Mouse (Mus musculus) CD8-positive naive resting alpha-beta T cell, adult 57 days (primary cell): ENCODE measurements around the gene Epyc. TPM values are rescaled to one million over a fixed set of nuclear protein-coding genes. Genes with fewer than 3 reads are reported as not detected.

ENCODE experiments used
- total RNA-seq: library from RNA; stranded (reverse); gene quantifications from one replicate; pipeline ENCODE4 v1.2.4, GENCODE M21; 2023

Gene Epyc
- not detected for total RNA-seq

DNA sequence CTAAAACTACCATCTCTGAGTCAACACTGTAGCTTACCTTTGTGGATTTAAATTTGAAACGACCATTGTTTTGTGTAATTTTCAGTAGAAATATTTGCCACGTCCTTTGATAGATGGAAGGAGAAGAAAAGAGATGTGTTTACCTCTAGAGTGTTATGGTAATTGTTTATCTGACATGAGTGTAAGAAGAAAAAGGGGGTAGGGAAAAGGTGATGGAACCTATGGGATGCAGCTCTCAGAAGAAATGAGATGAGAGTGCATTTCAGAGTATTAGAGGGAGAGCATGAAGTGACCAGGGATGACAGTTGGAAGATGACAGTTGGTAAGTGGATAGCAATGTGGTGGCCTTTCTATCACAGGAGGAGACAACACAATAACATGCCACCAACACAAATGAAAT lies at the start of gene Epyc:
TSS of gene Epyc (plus strand) at position 301 of the 400 bp plus-strand sequence.

DNA sequence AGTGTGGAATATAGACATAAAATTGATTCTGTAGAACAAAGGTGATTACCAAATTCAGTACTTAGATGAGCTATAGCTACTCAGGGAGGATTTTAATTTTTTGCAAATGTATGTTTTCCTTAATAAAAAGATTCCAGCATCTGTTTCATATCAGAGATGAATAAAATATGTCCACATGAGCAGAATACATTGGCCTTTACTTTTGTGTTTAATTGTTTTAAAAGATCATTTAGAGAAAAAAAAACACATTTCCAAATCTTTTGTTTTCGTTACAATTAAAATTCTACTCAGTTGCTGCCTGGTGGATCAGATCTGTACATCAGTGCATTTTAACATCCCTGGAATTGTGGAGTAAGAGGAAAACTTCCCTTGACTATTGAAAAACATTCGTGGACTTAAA lies 37.3 kb upstream of the Epyc start, which contains the start of gene Kera:
TSS of gene Kera (plus strand) at position 301 of the 400 bp plus-strand sequence.

GRCm38 (mm10) chr10:97692913-97693312 lies 49.0 kb downstream of the Epyc start, which contains the start of gene Ccer1:
Gene Ccer1 (plus strand): TSS chr10:97693059.

DNA sequence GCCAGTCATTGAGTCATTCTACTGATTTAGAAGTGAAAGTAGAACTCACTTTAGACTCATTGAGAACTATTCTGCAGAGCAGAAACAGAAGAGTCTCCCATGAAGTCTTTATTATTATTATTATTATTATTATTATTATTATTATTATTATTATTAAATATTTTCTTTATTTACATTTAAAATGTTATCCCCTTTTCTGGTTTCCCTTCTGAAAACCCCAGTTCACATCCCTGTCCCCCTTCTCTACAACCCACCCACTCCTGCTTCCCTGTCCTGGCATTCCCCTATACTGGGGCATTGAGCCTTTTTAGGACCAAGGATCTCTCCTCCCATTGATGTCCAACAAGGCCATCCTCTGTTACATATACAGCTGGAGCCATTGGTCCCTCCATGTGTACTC lies 82.8 kb downstream of the Epyc start, which contains the start of gene C030005K15Rik:
TSS of gene C030005K15Rik (minus strand) at position 101 of the 400 bp plus-strand sequence.

Other genes with a start within 250 kb of the Epyc start
- gene Dcn, start 164.5 kb upstream of the Epyc start, total RNA-seq: not detected
- gene Lum, start 78.9 kb upstream of the Epyc start, total RNA-seq: not detected
- gene Kera, start 37.2 kb upstream of the Epyc start, total RNA-seq: not detected
- gene Ccer1, start 49.0 kb downstream of the Epyc start, total RNA-seq: not detected
- not detected for gene C030005K15Rik, start 82.7 kb downstream of the Epyc start, total RNA-seq